ENCODE assay signal across 25 mouse cellular contexts in the genomic region with DNA sequence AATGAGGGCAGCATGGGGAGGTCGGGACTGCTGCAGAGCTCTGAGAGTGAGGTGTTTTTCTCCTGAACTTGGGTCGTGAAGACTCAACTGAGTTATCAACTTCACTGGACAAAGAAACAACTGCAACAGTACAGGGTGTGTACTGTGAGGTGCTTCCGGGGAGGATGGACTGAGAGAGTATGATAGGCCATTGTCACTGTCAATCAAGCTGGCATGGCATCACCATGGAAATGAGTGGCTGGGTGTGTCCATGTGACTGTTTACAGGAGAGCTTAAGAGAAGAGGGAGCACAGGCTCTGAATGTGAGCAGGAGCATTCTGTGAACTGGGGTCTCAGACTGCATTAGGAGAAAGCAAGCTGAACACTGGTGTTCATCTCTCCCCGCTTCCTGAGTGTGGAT.
DNase-seq lines count a peak whose midpoint lies in the region; ATAC-seq and TF ChIP-seq lines count a peak whose summit lies in the region.
"Had no signal": no experiment of that assay in that cellular context is flagged by ENCODE, and none has a peak within 500 bp of the region (broad histone marks: within the 10 kb centered on the region; RNA-seq: fewer than 3 reads in every experiment).

No protein-coding gene starts in this region.

- H3K9me3 ChIP-seq in hindbrain, embryonic 16.5 days (ENCODE audit: control insufficient read depth, low read length): no peaks in the 10 kb centered on the region

- no peak overlapping the region for H3K27ac ChIP-seq in hindbrain, embryonic 16.5 days (ENCODE audit: low read depth, low read length)

- no peak for ATAC-seq in hindbrain, embryonic 16.5 days
- ATAC-seq: activated CD4-positive, CD25-positive, alpha-beta regulatory T cell, adult 4 months; CD4-positive, CD25-positive, alpha-beta regulatory T cell, adult 4 months; Patski had no signal

- H3K4me2 ChIP-seq in hindbrain, embryonic 16.5 days (ENCODE audit: low read length): no peak overlapping the region

- peak; percentile 21 for DNase-seq in A20 (ENCODE audit: low read depth, low spot score)
- DNase-seq in ES-CJ7 (ENCODE audit: low read depth, low spot score): peak; percentile 69
- DNase-seq in R1 (ENCODE audit: low read depth, low spot score): peak; percentile 73
- peak; percentile 72 for DNase-seq in ZHBTc4 (ENCODE audit: low read depth, low spot score)
- DNase-seq in lung, adult 2 months: no peak
- no peak for DNase-seq in spleen, postnatal 36 days (ENCODE audit: low spot score in 2 of 2)
- DNase-seq in urinary bladder, postnatal 14 days (ENCODE audit: low spot score): no peak
- DNase-seq: adrenal gland, adult 2 months; adrenal gland, adult 8-10 months; adrenal gland, postnatal 10 days; adrenal gland, postnatal 14 days; adrenal gland, postnatal 25 days; adrenal gland, postnatal 36 days; B cell, adult 2 months; cerebellum, adult 11 months; cerebellum, adult 11-12 months; cerebellum, adult 18-20 months; cerebellum, adult 2 months; cerebellum, adult 8-10 months; cerebellum, adult 9-10 months had no signal

- no peak for TF ChIP-seq POLR2A in lung, adult 2 months (IDR thresholded peaks at IDR 0.05; ENCODE audit: borderline replicate concordance, extremely low read depth, low read depth, low read length)

- H3K27me3 ChIP-seq in hindbrain, embryonic 16.5 days (replicated peaks; ENCODE audit: control insufficient read depth, insufficient read depth, low read length): no peaks in the 10 kb centered on the region
- H3K27me3 ChIP-seq: Patski had no signal

- H3K36me3 ChIP-seq in hindbrain, embryonic 16.5 days (ENCODE audit: control insufficient read depth, insufficient read depth, low read length): no peaks in the 10 kb centered on the region
- H3K36me3 ChIP-seq: G1E had no signal

- 90% methylated on average over 4 of the region's 4 CpGs for WGBS in hindbrain, embryonic 16.5 days
- WGBS in lung, adult 2 months: 67% methylated on average over 4 of the region's 4 CpGs

- H3K4me1 ChIP-seq in hindbrain, embryonic 16.5 days (ENCODE audit: control insufficient read depth, insufficient read depth, low read depth, low read length): no peaks in the 10 kb centered on the region; the same call in 1 of the 2 replicates
- no peaks in the 10 kb centered on the region for H3K4me1 ChIP-seq in lung, adult 2 months (ENCODE audit: control insufficient read depth, insufficient read depth, low read length)

- no peak overlapping the region for H3K9ac ChIP-seq in hindbrain, embryonic 16.5 days (ENCODE audit: low read depth, low read length)

- H3K4me3 ChIP-seq in hindbrain, embryonic 16.5 days (ENCODE audit: low read length): no peak overlapping the region
- no peak overlapping the region for H3K4me3 ChIP-seq in lung, adult 2 months (replicated peaks; ENCODE audit: extremely low read depth, low read depth, low read length)

- no peak for TF ChIP-seq CTCF in lung, adult 2 months (IDR thresholded peaks at IDR 0.05; ENCODE audit: insufficient read depth, low read length)

Comparison
In these comparisons a context has a peak if more than half of its experiments do, and no peak if none do; other contexts are left out.
1. DNase-seq: peak in A20 (single experiment), ES-CJ7 (single experiment), R1 (single experiment) and ZHBTc4 (single experiment); none in lung, adult 2 months (single experiment), spleen, postnatal 36 days (0 of 2) and urinary bladder, postnatal 14 days (single experiment).